Mouse (Mus musculus) c-Kit-positive CD71-positive TER-119-negative erythroid progenitor cells, embryonic 14.5 days (primary cell): ENCODE data around the gene Prn.

Experiments used
- DNase-seq: peaks from one replicate; pipeline ENCODE4 v3.0.0-alpha.2; 2013; ENCODE audit warnings: low read depth

Gene Prn

GRCm38 (mm10) chr2:131949767-131950597 lies 40.2 kb downstream of the Prn start:
- DNase-seq, result no peak

- DNase-seq, result no peak
Measured at GRCm38 (mm10) chr2:131950598-131951095, 40.9 kb downstream of the Prn start, which contains the start of gene Prnd. Prnd (plus strand) TSS chr2:131950861.

- no peak for DNase-seq
Measured at GRCm38 (mm10) chr2:131952456-131952855, 42.7 kb downstream of the Prn start.

- no peak for DNase-seq
Measured at GRCm38 (mm10) chr2:131952961-131953538, 43.3 kb downstream of the Prn start.

- DNase-seq, result no peak
Measured at GRCm38 (mm10) chr2:131953711-131954110, 44.0 kb downstream of the Prn start.

- no peak for DNase-seq
Measured at GRCm38 (mm10) chr2:131954835-131955234, 45.1 kb downstream of the Prn start.

GRCm38 (mm10) chr2:131955264-131955663 lies 45.5 kb downstream of the Prn start:
- no peak for DNase-seq

- no peak for DNase-seq
Measured at GRCm38 (mm10) chr2:131956336-131957256, 46.8 kb downstream of the Prn start.

GRCm38 (mm10) chr2:131957731-131958222 lies 48.0 kb downstream of the Prn start:
- DNase-seq, result no peak

GRCm38 (mm10) chr2:131961671-131962070 lies 51.9 kb downstream of the Prn start:
- no peak for DNase-seq

GRCm38 (mm10) chr2:131970597-131970996 lies 60.8 kb downstream of the Prn start:
- DNase-seq, result no peak

- DNase-seq, result no peak
Measured at GRCm38 (mm10) chr2:131971098-131971497, 61.3 kb downstream of the Prn start.

GRCm38 (mm10) chr2:131976663-131977062 lies 66.9 kb downstream of the Prn start:
- DNase-seq, result no peak

- no peak for DNase-seq
Measured at GRCm38 (mm10) chr2:131980866-131981265, 71.1 kb downstream of the Prn start.

- peak; percentile 37 for DNase-seq
Measured at GRCm38 (mm10) chr2:131982546-131983196, 72.9 kb downstream of the Prn start.

GRCm38 (mm10) chr2:131987950-131988349 lies 78.2 kb downstream of the Prn start:
- no peak for DNase-seq

GRCm38 (mm10) chr2:131988550-131988949 lies 78.8 kb downstream of the Prn start:
- no peak for DNase-seq

GRCm38 (mm10) chr2:131992487-131992886 lies 82.7 kb downstream of the Prn start:
- DNase-seq, result no peak

- no peak for DNase-seq
Measured at GRCm38 (mm10) chr2:131993151-131993550, 83.4 kb downstream of the Prn start.

GRCm38 (mm10) chr2:131993563-131994088 lies 83.9 kb downstream of the Prn start:
- no peak for DNase-seq

- DNase-seq, result no peak
Measured at GRCm38 (mm10) chr2:131994971-131995370, 85.2 kb downstream of the Prn start.
